ENCODE assay signal across 20 mouse cellular contexts in the genomic region with DNA sequence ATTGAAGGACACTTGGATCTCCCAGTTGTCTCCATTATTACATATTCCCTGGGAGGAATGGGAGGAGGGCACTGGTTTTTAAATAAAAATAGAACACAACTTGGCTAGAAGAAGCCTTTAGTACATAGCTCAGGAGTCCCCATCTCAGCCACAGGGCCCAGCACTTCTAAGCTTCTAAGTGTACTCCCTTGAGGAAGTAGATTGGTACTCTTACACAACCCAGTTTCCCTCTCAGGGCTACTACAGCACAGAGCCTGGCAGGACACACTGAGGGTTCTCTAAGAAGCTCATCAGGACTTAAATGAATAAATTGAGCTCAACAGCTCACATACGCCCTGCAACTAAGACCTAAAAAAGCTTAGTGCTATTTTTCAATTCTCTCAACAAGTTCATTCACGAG.
DNase-seq lines count a peak whose midpoint lies in the region; ATAC-seq lines count a peak whose summit lies in the region.
"Had no signal": no experiment of that assay in that cellular context is flagged by ENCODE, and none has a peak within 500 bp of the region (broad histone marks: within the 10 kb centered on the region; RNA-seq: fewer than 3 reads in every experiment).

No protein-coding gene starts in this region.

- peak; percentile 10 for DNase-seq in gastrocnemius, adult 18-20 months (ENCODE audit: low spot score)
- no peak for DNase-seq in gastrocnemius, postnatal 14 days
- DNase-seq in ES-CJ7 (ENCODE audit: low read depth, low spot score) = peak; percentile 27
- DNase-seq in monocyte, adult 2 months (ENCODE audit: low read depth in 1 of 2, low spot score in 2 of 2) = peak; percentile 21 to 32
- no peak for DNase-seq in kidney, adult 8-10 months
- no peak for DNase-seq in cerebellum, adult 11 months
- DNase-seq: cerebellum, adult 9-10 months; forebrain, postnatal 0 days; gastrocnemius, postnatal 36 days; heart, postnatal 4 days; kidney, adult 9 months; kidney, postnatal 14 days; lung, adult 18-20 months; right cerebral cortex, adult 18-20 months; right cerebral cortex, postnatal 4 days; thymus, adult 2 months had no signal

- intact Hi-C loops in gastrocnemius, postnatal 14 days (cut with DNase I; ENCODE audit: low total_unique reads) = no loop called here

- ATAC-seq in common myeloid progenitor, adult 5-6 weeks (replicated peaks; ENCODE audit: low read depth, poor library complexity, severe bottlenecking) = peak; percentile 86
- ATAC-seq: CD4-positive, CD25-positive, alpha-beta regulatory T cell, adult 4 months; forebrain, postnatal 0 days; liver, embryonic 12.5 days; midbrain, embryonic 13.5 days had no signal

Comparison
In these comparisons a context has a peak if more than half of its experiments do, and no peak if none do; other contexts are left out.
1. DNase-seq: peak in gastrocnemius, adult 18-20 months (single experiment), ES-CJ7 (single experiment) and monocyte, adult 2 months (2 of 2); none in gastrocnemius, postnatal 14 days (single experiment), kidney, adult 8-10 months (0 of 2) and cerebellum, adult 11 months (single experiment).